Mouse (Mus musculus) hindbrain, postnatal 0 days (tissue): Measurements from ENCODE around the gene Ubtf. TPM values are rescaled to one million over a fixed set of nuclear protein-coding genes. Genes with fewer than 3 reads are reported as not detected.
A peak's percentile ranks its signal among the peaks of the same experiment; 100 is the strongest.
"Not testable (repeated sequence)": the region's sequence is repeated elsewhere in the genome, so short reads cannot be mapped to it uniquely, and the experiment has no call there.

ENCODE experiments used
- ATAC-seq: fragments of 200-750 bp; cut with Nextera tagmentation; 2 replicates; pipeline ENCODE4 v1.8.0; 2017; ENCODE audit warnings: mild to moderate bottlenecking, moderate TSS enrichment, moderate library complexity
- DNase-seq: peaks from one replicate; pipeline ENCODE4 v3.0.0-alpha.2; 2015; ENCODE audit warnings: low spot score
- H3K27ac ChIP-seq: fragments of 300-500 bp; sonication (generic); 2 replicates; pipeline ENCODE4 v1.5.1; 2014; ENCODE audit warnings: mild to moderate bottlenecking
- H3K27me3 ChIP-seq: fragments of 300-500 bp; sonication (generic); 2 replicates; pipeline ENCODE4 v1.6.1; 2014; ENCODE audit warnings: low read length, mixed read lengths; ENCODE audit not compliant: insufficient read depth
- H3K36me3 ChIP-seq: fragments of 300-500 bp; sonication (generic); 2 replicates; pipeline ENCODE4 v1.6.1; 2014; ENCODE audit warnings: low read length, mixed read lengths; ENCODE audit not compliant: insufficient read depth
- H3K4me1 ChIP-seq: fragments of 300-500 bp; sonication (generic); 2 replicates; pipeline ENCODE4 v1.6.1; 2014; ENCODE audit warnings: antibody characterized with exemption, low read length, mixed read lengths; ENCODE audit not compliant: insufficient read depth
- H3K4me2 ChIP-seq: fragments of 300-500 bp; sonication (generic); 2 replicates; pipeline ENCODE4 v1.6.1; 2014; ENCODE audit warnings: low read depth, mild to moderate bottlenecking, low read length, moderate library complexity, mixed read lengths
- H3K4me3 ChIP-seq: fragments of 300-500 bp; sonication (generic); 2 replicates; pipeline ENCODE4 v1.5.1; 2014; ENCODE audit warnings: low read length
- H3K9ac ChIP-seq: fragments of 300-500 bp; sonication (generic); replicated peaks from 2 replicates; pipeline ENCODE4 v1.6.1; 2014; ENCODE audit warnings: mild to moderate bottlenecking, low read length, moderate library complexity, mixed read lengths
- H3K9me3 ChIP-seq: fragments of 300-500 bp; sonication (generic); 2 replicates; pipeline ENCODE4 v1.6.1; 2016; ENCODE audit warnings: low read length, mixed read lengths
- CTCF ChIP-seq: IDR thresholded peaks from 2 replicates; pipeline ENCODE4 v1.5.1; 2016; ENCODE audit warnings: antibody characterized with exemption, control low read depth, low read depth
- WGBS: fragments of 180-500 bp; shearing (Covaris S2); extraction: QIAGEN DNeasy Blood & Tissue Kit; methylation state at CpG from one replicate; pipeline ENCODE4 v1.1.7; 2014; 5-methylcytosine and 5-hydroxymethylcytosine counted together
- polyA plus RNA-seq: library from polyadenylated mRNA; unstranded; fragments of >200 nt; fragmentation: Nextera tagmentation; extraction: Ambion mirVana; gene quantifications from 2 replicates; pipeline ENCODE4 v1.2.1, GENCODE M21; 2015
- total RNA-seq: library from RNA; depleted of rRNA; stranded (reverse); fragments of >200 nt; gene quantifications from 2 replicates; pipeline ENCODE4 v1.2.3, GENCODE M21; 2014

Gene Ubtf
- total and polyA plus RNA-seq, 2 experiments from 2014 or later = 53.7 to 74.6 TPM

GRCm38 (mm10) chr11:102285095-102285834 lies 34.3 kb downstream of the Ubtf start:
- peak overlapping the region; percentile 63 for H3K4me3 ChIP-seq
- no peak for DNase-seq

DNA sequence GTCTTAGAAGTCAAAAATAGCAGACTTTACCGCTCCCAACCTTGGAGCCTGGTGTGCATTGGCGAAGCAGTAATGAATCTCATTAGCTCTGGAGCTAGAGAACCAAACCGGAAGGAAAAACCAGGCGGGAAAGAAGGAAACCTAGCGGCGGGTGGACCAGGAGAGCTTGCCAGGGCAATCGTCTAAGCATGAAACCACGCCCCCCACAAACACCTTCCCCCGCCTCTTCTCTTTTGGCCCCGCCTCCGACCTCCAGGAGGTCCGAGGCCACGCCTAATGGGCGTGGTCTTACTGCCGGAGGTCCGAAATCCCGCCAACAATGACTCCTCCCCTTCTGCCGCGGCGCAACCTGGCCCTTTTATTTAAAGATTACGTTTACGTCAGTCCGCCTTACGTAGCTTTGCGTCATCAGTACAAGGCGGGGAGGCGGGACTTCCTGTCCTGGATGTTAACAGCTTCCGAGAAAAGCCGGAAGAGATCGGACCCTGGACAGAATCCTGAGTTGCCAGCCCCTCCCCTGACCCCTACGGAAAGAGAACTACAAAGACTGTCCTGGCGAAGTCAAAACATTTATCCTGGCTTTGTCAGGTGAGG lies 34.9 kb downstream of the Ubtf start, which contains the start of gene Tmub2:
Tmub2 (plus strand) TSS at position 431 of the 594 bp plus-strand sequence.
- peaks cover 5% of the 10 kb centered on the region; the same call in 1 of the 2 replicates for H3K4me1 ChIP-seq
- H3K9ac ChIP-seq = peak within 1 kb of the TSS; percentile 72
- peak; percentile 23; the same call in 1 of the 2 replicates for TF ChIP-seq CTCF
- no peaks in the 10 kb centered on the region for H3K27me3 ChIP-seq
- under 1% methylated on average over 32 of the region's 32 CpGs for WGBS
- no peaks in the 10 kb centered on the region for H3K9me3 ChIP-seq
- H3K27ac ChIP-seq = peak within 1 kb of the TSS; percentile 80
- ATAC-seq = peak; percentile 95
- peak within 1 kb of the TSS; percentile 93 for H3K4me2 ChIP-seq
- H3K4me3 ChIP-seq = peak within 1 kb of the TSS; percentile 63
- DNase-seq = peak; percentile 99
- peaks cover 10% of the 10 kb centered on the region for H3K36me3 ChIP-seq

More at GRCm38 (mm10) chr11:102285095-102285834, 34.3 kb downstream of the Ubtf start:
- peaks cover 10% of the 10 kb centered on the region for H3K36me3 ChIP-seq
- TF ChIP-seq CTCF = no peak
- no peaks in the 10 kb centered on the region for H3K27me3 ChIP-seq
- peak; percentile 77 for ATAC-seq
- peak overlapping the region; percentile 93 for H3K4me2 ChIP-seq
- H3K9ac ChIP-seq = peak overlapping the region; percentile 72
- H3K4me1 ChIP-seq = peaks cover 5% of the 10 kb centered on the region; the same call in 1 of the 2 replicates
- peak overlapping the region; percentile 80 for H3K27ac ChIP-seq
- H3K9me3 ChIP-seq = no peaks in the 10 kb centered on the region
- 5% methylated on average over 31 of the region's 31 CpGs for WGBS

DNA sequence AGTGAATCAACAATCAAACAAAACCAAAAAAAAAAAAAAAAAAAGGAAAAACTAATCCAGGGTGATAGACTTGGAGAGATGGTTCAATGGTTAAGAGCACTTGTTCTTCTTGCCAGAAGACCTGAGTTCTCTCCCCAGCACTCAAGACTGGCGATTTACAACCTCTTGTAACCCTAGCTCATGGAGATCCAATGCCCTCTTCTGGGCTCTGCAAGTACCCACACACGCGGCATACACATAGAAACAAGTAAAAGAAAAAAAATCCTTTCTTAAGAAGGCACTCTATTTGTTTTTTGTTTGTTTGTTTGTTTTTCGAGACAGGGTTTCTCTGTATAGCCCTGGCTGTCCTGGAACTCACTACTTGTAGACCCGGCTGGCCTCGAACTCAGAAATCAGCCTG lies 35.6 kb downstream of the Ubtf start:
- Histone ChIP-seq H3K4me3 (peak overlapping the region; percentile 63; the same call in 1 of the 2 replicates), H3K36me3 (peaks cover 10% of the 10 kb centered on the region), H3K4me1 (peaks cover 5% of the 10 kb centered on the region; the same call in 1 of the 2 replicates), H3K27me3 (no peaks in the 10 kb centered on the region), H3K4me2 (peak overlapping the region; percentile 93), H3K9me3 (no peaks in the 10 kb centered on the region), H3K9ac (no peak overlapping the region), H3K27ac (peak overlapping the region; percentile 80; the same call in 1 of the 2 replicates)
- DNase-seq (no peak), ATAC-seq (no peak)
- no peak; the same call in 1 of the 2 replicates for TF ChIP-seq CTCF
- 85% methylated on average over 6 of the region's 6 CpGs for WGBS

GRCm38 (mm10) chr11:102280267-102280666 lies 39.3 kb downstream of the Ubtf start:
- not testable (repeated sequence) for H3K27ac ChIP-seq, H3K4me3 ChIP-seq, H3K9me3 ChIP-seq, H3K27me3 ChIP-seq, H3K9ac ChIP-seq, H3K36me3 ChIP-seq, H3K4me1 ChIP-seq, H3K4me2 ChIP-seq, DNase-seq, ATAC-seq
- WGBS = 73% methylated on average over 6 of the region's 6 CpGs

DNA sequence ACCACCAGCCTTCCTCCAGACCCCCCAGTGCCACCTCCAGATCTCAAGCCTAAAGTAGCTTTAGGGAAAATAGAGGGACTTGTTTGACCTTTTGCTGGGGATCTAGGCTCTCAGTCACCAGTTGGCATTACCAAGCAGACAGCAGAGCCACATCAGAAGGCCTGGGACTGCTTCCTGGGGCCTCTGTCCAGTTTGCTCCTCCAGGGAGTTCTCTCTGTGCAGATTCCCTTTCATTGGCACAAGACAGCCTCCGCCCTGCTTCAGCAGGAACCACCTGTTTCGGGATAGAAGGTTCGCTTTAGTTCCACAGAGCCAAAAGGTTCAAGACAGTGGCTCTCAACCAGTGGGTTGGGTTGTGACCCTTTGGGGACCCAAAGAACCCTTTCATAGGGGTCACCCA lies 39.9 kb downstream of the Ubtf start:
- H3K4me3 ChIP-seq = no peak overlapping the region
- DNase-seq = no peak
- no peak for ATAC-seq
- no peak for TF ChIP-seq CTCF
- WGBS = 93% methylated on average over 3 of the region's 3 CpGs
- no peak overlapping the region for H3K27ac ChIP-seq
- no peak overlapping the region for H3K9ac ChIP-seq
- no peaks in the 10 kb centered on the region for H3K9me3 ChIP-seq
- H3K27me3 ChIP-seq = no peaks in the 10 kb centered on the region
- H3K36me3 ChIP-seq = no peaks in the 10 kb centered on the region
- H3K4me1 ChIP-seq = 0 out of 2 replicates have a peak, but pooled peaks cover 5% of the 10 kb centered on the region
- H3K4me2 ChIP-seq = no peak overlapping the region

GRCm38 (mm10) chr11:102277754-102278153 lies 41.8 kb downstream of the Ubtf start:
- no peak overlapping the region for H3K27ac ChIP-seq
- H3K27me3 ChIP-seq = no peaks in the 10 kb centered on the region
- TF ChIP-seq CTCF = no peak
- no peak overlapping the region for H3K4me2 ChIP-seq
- DNase-seq (peak; percentile 33), ATAC-seq (no peak)
- H3K9me3 ChIP-seq = no peaks in the 10 kb centered on the region
- H3K9ac ChIP-seq = no peak overlapping the region
- no peaks in the 10 kb centered on the region for H3K36me3 ChIP-seq
- no peak overlapping the region for H3K4me3 ChIP-seq
- 0 out of 2 replicates have a peak, but pooled peaks cover 5% of the 10 kb centered on the region for H3K4me1 ChIP-seq
- 37% methylated on average over 11 of the region's 12 CpGs for WGBS
